Mouse (Mus musculus) megakaryocyte progenitor cell, adult 5-6 weeks (primary cell): ENCODE results near the gene Gm14548. TPM values are rescaled to one million over a fixed set of nuclear protein-coding genes. Genes with fewer than 3 reads are reported as not detected.
A peak's percentile ranks its signal among the peaks of the same experiment; 100 is the strongest.
"Not testable (repeated sequence)": the region's sequence is repeated elsewhere in the genome, so short reads cannot be mapped to it uniquely, and the experiment has no call there.

Source experiments
- ATAC-seq: replicated peaks from 2 replicates; pipeline ENCODE4 v1.8.0; 2016; ENCODE audit warnings: mild to moderate bottlenecking, moderate TSS enrichment, inconsistent platforms; ENCODE audit not compliant: poor library complexity
- total RNA-seq, 2 experiments: library from RNA; stranded (forward) in 1 of 2; stranded (reverse) in 1 of 2; fragments of 157-497, 149-512 nt in 1 of 2; fragments of 200-1000 nt in 1 of 2; gene quantifications; 2 replicates each; pipeline versions ENCODE4 v1.2.3 to v1.2.4; 2015 to 2017

The Gm14548 gene
- 1.1 and 1.9 TPM in 2 replicates for total RNA-seq (2015)
- 0.17 and 3.1 TPM in 2 replicates for total RNA-seq (2017)

- ATAC-seq: peak; percentile 83
Observed at GRCm38 (mm10) chr7:3898036-3898590, at the start of gene Gm14548. Gene Gm14548, minus strand, starts transcription at chr7:3898120.

DNA sequence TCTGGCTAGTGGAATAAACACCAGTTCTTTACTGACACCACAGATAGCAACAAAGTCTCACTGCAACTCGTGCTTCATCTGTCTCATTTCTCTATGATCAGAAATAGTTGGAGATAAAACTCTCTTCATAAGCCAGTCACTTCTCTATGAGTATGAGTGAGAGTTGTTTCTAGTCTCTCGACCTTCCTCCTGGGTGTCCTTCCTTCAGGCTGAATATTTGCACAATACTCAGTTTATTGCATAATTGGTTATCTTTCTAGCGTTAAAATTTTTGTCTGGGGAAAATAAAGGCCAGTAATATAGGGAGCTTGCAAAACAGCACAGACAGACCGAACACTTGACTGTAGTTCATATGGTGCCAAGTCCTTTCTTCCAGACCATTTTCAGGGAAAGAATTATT, 48.2 kb upstream of the Gm14548 start:
- ATAC-seq: peak; percentile 80

GRCm38 (mm10) chr7:3940915-3941314, 43.0 kb upstream of the Gm14548 start:
- peak; percentile 98 for ATAC-seq

GRCm38 (mm10) chr7:3939866-3940525, 42.1 kb upstream of the Gm14548 start:
- ATAC-seq: no peak

GRCm38 (mm10) chr7:3935473-3935872, 37.6 kb upstream of the Gm14548 start:
- ATAC-seq: peak; percentile 91

DNA sequence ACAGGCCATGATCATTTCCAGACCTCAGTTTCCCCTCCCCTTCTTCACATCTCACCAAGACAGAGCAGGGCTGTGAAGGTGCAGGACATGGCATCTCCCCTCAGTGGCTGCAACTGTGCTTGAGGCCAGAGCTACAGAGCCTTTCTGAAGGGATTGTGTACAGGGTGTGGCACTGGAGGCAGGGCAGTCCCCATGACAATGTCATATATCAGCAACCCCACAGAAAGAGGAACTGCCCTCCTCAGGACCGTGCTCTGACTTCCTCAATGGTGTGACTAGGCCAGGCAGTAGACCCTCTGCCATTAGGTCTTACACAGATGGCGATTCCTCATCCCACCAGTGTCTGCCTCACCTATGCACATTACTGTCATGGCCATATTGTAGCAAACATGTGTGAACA, 17.5 kb upstream of the Gm14548 start, which contains the start of gene Lilra6:
Gene Lilra6, minus strand, starts transcription at position 117 of the 400 bp plus-strand sequence.
- ATAC-seq: not testable (repeated sequence)

- no peak for ATAC-seq
Observed at GRCm38 (mm10) chr7:3903704-3904103, 5.8 kb upstream of the Gm14548 start.

DNA sequence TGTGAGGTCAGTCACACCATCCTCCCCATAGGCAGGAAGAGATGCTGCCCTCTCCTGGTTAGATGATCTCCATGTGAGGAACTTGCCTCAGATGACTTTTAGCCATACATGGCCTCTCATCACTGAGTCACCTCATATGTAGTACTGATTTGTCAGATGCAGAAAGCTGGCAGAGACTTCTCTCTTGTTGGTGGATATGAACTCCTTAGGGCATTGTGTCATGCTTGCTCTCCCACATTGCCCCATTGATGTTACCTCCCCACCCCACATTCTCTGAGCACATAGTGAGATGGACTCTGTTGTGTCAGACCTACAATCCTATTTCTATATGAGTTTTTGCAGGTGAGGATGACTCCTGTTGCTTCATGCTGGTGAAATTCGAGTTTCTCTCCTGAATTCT, 22.9 kb downstream of the Gm14548 start:
- ATAC-seq: not testable (repeated sequence)

DNA sequence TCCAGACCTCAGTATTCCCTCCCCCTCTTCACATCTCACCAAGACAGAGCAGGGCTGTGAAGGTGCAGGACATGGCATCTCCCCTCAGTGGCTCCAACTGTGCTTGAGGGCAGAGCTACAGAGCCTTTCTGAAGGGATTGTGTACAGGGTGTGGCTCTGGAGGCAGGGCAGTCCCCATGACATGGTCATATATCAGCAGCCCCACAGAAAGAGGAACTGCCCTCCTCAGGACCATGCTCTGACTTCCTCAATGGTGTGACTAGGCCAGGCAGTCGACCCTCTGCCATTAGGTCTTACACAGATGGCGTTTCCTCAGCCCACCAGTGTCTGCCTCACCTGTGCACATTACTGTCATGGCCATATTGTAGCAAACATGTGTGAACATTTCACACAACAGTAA, 53.0 kb downstream of the Gm14548 start, which contains the start of gene Pira2:
Gene Pira2, minus strand, starts transcription at position 101 of the 400 bp plus-strand sequence.
- not testable (repeated sequence) for ATAC-seq

- not testable (repeated sequence) for ATAC-seq
Observed at GRCm38 (mm10) chr7:3837854-3838253, 60.1 kb downstream of the Gm14548 start.

Other genes starting within 250 kb of the Gm14548 start
- gene Leng1, start 232.3 kb downstream of the Gm14548 start, total RNA-seq (2015): 6.1 and 9.4 TPM in 2 replicates
- 7.9 and 10.3 TPM in 2 replicates for gene Leng1, start 232.3 kb downstream of the Gm14548 start, total RNA-seq (2017)
- gene Tmc4, start 220.6 kb downstream of the Gm14548 start, total RNA-seq (2015): 4.4 and 8.4 TPM in 2 replicates
- 2.9 and 3.2 TPM in 2 replicates for gene Tmc4, start 220.6 kb downstream of the Gm14548 start, total RNA-seq (2017)
- 15.0 and 19.4 TPM in 2 replicates for gene Tsen34, start 205.3 kb downstream of the Gm14548 start, total RNA-seq (2015)
- gene Tsen34, start 205.3 kb downstream of the Gm14548 start, total RNA-seq (2017): 17.7 and 21.0 TPM in 2 replicates
- gene Mboat7, start 204.6 kb downstream of the Gm14548 start, total RNA-seq (2015): 49.1 and 51.4 TPM in 2 replicates
- 19.0 and 27.6 TPM in 2 replicates for gene Mboat7, start 204.6 kb downstream of the Gm14548 start, total RNA-seq (2017)
- 1,732 and 1,826 TPM in 2 replicates for gene Rps9, start 194.1 kb downstream of the Gm14548 start, total RNA-seq (2015)
- gene Rps9, start 194.1 kb downstream of the Gm14548 start, total RNA-seq (2017): 1,590 and 1,738 TPM in 2 replicates
- 8.1 and 8.9 TPM in 2 replicates for gene Pirb, start 177.7 kb downstream of the Gm14548 start, total RNA-seq (2015)
- 4.5 and 4.7 TPM in 2 replicates for gene Pirb, start 177.7 kb downstream of the Gm14548 start, total RNA-seq (2017)
- 0.72 TPM in 1 of 2 replicates, not detected in the other for gene Gm15448, start 72.4 kb downstream of the Gm14548 start, total RNA-seq (2015)
- gene Gm15448, start 72.4 kb downstream of the Gm14548 start, total RNA-seq (2017): not detected in 2 replicates
- 1.5 and 2.7 TPM in 2 replicates for gene Pira2, start 53.1 kb downstream of the Gm14548 start, total RNA-seq (2015)
- 1.5 TPM in 2 replicates for gene Pira2, start 53.1 kb downstream of the Gm14548 start, total RNA-seq (2017)
- gene Lilra6, start 17.4 kb upstream of the Gm14548 start, total RNA-seq (2015): 0.71 and 0.91 TPM in 2 replicates
- 0.64 and 0.67 TPM in 2 replicates for gene Lilra6, start 17.4 kb upstream of the Gm14548 start, total RNA-seq (2017)
- gene Lair1, start 165.1 kb upstream of the Gm14548 start, total RNA-seq (2015): 51.8 and 65.6 TPM in 2 replicates
- 80.4 and 95.9 TPM in 2 replicates for gene Lair1, start 165.1 kb upstream of the Gm14548 start, total RNA-seq (2017)
- 0.12 and 0.39 TPM in 2 replicates for gene Ttyh1, start 221.3 kb upstream of the Gm14548 start, total RNA-seq (2015)
- gene Ttyh1, start 221.3 kb upstream of the Gm14548 start, total RNA-seq (2017): 0.17 TPM in 1 of 2 replicates, not detected in the other
- 23.2 and 36.4 TPM in 2 replicates for gene Leng8, start 238.9 kb upstream of the Gm14548 start, total RNA-seq (2015)
- 19.5 and 24.1 TPM in 2 replicates for gene Leng8, start 238.9 kb upstream of the Gm14548 start, total RNA-seq (2017)